Mouse (Mus musculus): ENCODE measurements around the gene Amz2. TPM values are rescaled to one million over a fixed set of nuclear protein-coding genes. Genes with fewer than 3 reads are reported as not detected.

Amz2 gene
- polyA plus RNA-seq, 1 experiment from 2014 or later = 50.2 TPM

DNA sequence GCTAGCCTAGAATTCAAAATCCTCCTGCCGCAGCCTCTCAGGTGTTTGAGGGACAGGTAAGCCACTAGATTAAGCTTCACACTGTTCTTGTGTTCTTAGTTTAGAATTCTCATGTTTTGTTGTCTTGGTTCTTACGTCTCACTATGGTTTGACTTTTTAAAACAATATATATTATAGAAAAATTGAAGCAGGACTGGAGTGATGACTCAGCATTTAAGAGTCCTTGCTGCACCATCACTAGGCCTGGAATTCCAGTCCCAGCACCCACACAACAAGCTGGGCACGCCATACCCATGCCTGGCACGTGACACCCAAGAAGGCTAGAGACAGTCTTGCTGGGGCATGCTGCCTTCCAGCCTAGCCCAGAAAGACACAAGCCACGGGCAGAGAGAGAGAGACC is 19.3 kb upstream of the Amz2 start:
- H3K4me3 ChIP-seq (replicated peaks) = no peak overlapping the region
- WGBS = 86% methylated on average over 5 of the region's 5 CpGs
- no peaks in the 10 kb centered on the region for H3K9me3 ChIP-seq
- H3K4me2 ChIP-seq = no peak overlapping the region
- H3K9ac ChIP-seq = no peak overlapping the region
- no peak for ATAC-seq (ENCODE audit: low FRiP score)
- no peak overlapping the region for H3K27ac ChIP-seq
- H3K27me3 ChIP-seq = no peaks in the 10 kb centered on the region
- H3K4me1 ChIP-seq = no peaks in the 10 kb centered on the region
- H3K36me3 ChIP-seq (replicated peaks) = peaks cover 1% of the 10 kb centered on the region; the same call in 1 of the 2 replicates

DNA sequence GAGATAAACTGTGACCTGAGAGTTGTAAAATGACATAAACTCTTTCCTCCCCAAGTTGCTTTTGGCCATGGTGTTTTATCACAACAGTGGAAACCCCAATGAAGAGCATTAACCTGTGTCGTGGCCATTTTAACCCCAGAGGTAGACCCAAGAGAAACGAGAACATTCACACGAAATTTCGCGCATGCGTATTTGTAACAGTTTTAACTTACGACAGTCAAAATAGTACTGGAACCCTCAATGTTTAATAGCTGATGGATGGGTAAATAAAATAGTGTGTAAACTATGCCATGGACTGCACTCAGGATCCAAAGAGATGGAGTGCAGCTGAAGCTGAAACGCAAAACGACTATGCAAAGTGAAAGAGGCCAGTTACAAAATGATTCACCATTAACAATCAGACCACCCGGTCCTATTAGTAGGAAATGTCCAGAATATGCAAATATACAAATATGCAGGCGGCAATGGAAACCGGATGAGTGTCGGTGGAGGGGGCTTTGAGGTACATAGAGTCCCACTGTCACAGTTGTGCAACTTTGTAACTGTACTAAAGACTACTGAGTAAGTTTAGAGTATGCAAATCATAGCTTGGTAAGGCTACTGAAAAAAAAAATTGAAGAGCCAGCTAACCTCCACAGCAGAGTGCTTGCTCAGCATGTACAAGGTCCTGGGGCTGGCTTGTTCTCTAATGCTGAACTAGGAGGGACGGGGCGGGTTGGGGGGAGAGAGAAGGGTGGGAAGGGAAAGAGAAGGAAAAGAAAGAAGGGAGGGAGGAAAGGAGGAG is 15.4 kb upstream of the Amz2 start:
- H3K27me3 ChIP-seq = no peaks in the 10 kb centered on the region
- no peaks in the 10 kb centered on the region for H3K9me3 ChIP-seq
- H3K4me1 ChIP-seq = no peaks in the 10 kb centered on the region
- H3K9ac ChIP-seq = no peak overlapping the region
- ATAC-seq (ENCODE audit: low FRiP score) = no peak
- no peaks in the 10 kb centered on the region for H3K36me3 ChIP-seq (replicated peaks)
- 91% methylated on average over 15 of the region's 15 CpGs for WGBS
- H3K27ac ChIP-seq = no peak overlapping the region
- no peak overlapping the region for H3K4me2 ChIP-seq
- H3K4me3 ChIP-seq (replicated peaks) = no peak overlapping the region

DNA sequence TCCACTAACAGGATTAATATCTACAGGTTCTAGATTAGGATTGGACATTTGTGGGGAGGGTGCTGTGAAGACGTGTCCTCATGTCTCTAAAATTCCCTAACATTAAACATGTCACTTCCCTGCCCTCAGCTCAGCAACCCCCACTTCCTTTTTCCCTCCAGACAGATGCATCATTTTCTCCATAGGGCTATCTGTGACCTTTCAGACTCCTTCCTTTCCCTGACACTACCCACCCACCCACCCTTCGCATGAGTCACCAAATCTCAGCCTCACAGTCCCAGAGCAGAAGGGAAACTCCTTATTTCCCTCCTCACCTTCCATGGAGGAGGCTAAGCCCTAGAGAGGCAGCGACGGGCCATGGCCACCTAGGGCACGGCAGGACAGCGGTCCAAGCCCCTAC is 12.1 kb upstream of the Amz2 start, which contains the start of gene 9930022D16Rik:
Gene 9930022D16Rik, plus strand, starts transcription at position 301 of the 400 bp plus-strand sequence.
- 93% methylated on average over 6 of the region's 6 CpGs for WGBS
- Histone ChIP-seq H3K27ac (no peak within 1 kb of the TSS), H3K4me3 (replicated peaks) (no peak within 1 kb of the TSS), H3K4me2 (no peak within 1 kb of the TSS), H3K36me3 (replicated peaks) (no peaks in the 10 kb centered on the region), H3K27me3 (no peaks in the 10 kb centered on the region), H3K4me1 (no peaks in the 10 kb centered on the region), H3K9ac (no peak within 1 kb of the TSS), H3K9me3 (no peaks in the 10 kb centered on the region)
- no peak for ATAC-seq (ENCODE audit: low FRiP score)

DNA sequence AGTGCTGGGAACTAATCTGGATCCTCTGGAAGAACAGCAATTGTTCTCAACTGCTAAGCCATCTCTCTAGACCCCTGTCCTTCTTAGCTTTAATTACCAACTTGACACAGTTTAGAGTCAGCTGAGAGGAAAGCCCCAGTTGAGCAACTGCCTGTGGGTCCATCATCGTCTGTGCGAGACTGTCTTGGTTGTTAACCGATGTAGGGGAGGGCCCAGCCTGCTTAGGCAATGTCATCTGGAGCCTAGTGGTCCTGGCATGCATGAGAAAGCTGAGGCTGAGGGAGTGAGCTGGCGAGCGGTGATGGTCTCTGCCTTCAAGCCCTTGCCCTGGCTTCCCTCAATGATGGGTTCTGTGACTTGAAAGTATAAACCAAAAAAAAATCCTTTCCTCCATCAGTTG is 10.9 kb upstream of the Amz2 start:
- ATAC-seq (ENCODE audit: low FRiP score) = no peak
- Histone ChIP-seq H3K27me3 (no peaks in the 10 kb centered on the region), H3K4me1 (0 out of 2 replicates have a peak, but pooled peaks cover 2% of the 10 kb centered on the region), H3K9ac (no peak overlapping the region), H3K9me3 (no peaks in the 10 kb centered on the region), H3K36me3 (replicated peaks) (no peaks in the 10 kb centered on the region), H3K27ac (no peak overlapping the region), H3K4me3 (replicated peaks) (no peak overlapping the region), H3K4me2 (no peak overlapping the region)
- WGBS = 91% methylated on average over 5 of the region's 5 CpGs

DNA sequence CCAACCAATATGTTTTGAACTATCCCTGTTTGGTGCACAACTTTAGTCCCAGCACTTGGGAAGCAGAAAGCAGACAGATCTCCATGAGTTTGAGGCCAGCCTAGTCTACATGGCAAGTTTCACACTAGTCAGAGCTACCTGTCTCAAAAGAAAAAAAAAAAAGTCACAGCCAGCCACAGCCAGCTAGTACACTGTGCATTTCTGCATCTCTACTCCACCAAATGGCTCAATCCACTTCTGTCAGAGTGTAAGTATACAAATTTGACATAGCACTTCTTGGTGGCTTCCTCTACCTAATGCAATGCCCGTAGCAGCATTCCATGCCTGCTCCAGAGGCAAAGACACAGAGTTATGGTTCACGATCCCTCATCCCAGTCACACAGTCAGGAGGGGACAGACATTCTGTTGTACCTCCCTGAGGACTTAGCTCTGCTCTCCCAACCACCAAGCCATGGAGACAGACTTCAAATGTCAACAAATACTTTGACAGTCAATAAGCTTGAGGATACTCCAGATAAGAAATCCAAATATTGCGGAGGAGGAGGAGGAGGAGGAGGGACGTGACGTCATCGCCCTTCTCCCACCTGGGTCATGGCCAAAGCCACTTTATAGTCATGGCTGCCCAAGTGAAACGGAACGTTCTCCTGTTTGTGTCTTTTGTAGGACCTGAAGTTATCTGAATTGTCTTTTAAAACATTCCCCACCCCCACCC is 8.9 kb upstream of the Amz2 start:
- no peak overlapping the region for H3K4me2 ChIP-seq
- no peaks in the 10 kb centered on the region; the same call in 1 of the 2 replicates for H3K9me3 ChIP-seq
- H3K36me3 ChIP-seq (replicated peaks) = no peaks in the 10 kb centered on the region
- no peak overlapping the region for H3K4me3 ChIP-seq (replicated peaks)
- no peaks in the 10 kb centered on the region for H3K27me3 ChIP-seq
- 89% methylated on average over 8 of the region's 8 CpGs for WGBS
- 0 out of 2 replicates have a peak, but pooled peaks cover 2% of the 10 kb centered on the region for H3K4me1 ChIP-seq
- no peak for ATAC-seq (ENCODE audit: low FRiP score)
- no peak overlapping the region for H3K27ac ChIP-seq
- H3K9ac ChIP-seq = no peak overlapping the region

DNA sequence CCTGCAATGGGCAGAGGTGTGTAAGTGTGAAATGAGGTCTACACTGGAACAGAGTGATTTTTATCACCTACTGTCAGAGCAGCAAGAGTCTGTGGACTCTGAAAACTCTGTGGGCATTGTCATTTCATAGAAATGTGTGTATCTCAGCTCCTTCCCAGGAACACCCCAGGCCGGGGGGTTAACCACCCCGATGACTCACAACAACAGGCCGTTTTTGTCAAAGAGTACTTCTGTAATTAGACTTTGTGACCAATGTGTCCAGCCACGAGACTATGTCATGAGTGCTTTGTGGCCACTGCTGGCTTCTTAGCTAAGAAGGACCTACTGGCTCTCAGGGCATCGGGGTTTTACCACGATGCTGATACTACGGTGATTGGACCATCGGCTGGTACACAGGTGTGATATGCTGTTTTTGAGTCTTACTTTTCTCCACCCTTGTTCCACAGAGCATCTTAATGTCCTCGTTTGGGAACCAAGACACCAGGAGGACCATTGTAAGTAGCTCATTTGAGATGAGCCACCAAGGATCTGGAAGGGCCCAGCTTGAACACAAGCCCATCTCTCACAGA is 8.2 kb upstream of the Amz2 start:
- Histone ChIP-seq H3K4me3 (replicated peaks) (no peak overlapping the region), H3K4me1 (0 out of 2 replicates have a peak, but pooled peaks cover 2% of the 10 kb centered on the region), H3K27ac (no peak overlapping the region), H3K36me3 (replicated peaks) (no peaks in the 10 kb centered on the region), H3K4me2 (no peak overlapping the region), H3K27me3 (no peaks in the 10 kb centered on the region), H3K9me3 (peaks cover 5% of the 10 kb centered on the region), H3K9ac (no peak overlapping the region)
- WGBS = 87% methylated on average over 9 of the region's 9 CpGs
- ATAC-seq (ENCODE audit: low FRiP score) = no peak

DNA sequence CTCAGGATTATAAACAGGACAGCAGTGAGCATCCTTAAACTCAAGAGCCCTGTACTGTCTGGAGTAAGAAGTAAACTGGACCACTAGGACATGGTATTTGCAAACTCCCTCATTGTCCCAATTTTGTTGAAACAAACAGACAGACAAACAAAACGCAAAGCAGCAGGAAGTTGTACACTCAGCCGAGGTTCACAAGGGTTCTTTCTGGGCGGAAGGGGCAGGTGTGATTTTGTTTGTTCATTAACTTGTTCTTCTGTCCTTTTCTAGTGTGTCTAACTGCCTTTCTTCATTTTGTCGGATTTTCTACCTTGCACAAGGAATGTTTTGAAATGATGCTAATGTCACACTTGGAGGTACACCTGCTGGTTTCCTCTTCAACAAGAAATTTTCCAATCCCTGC is 6.3 kb upstream of the Amz2 start:
- 0 out of 2 replicates have a peak, but pooled peaks cover 2% of the 10 kb centered on the region for H3K4me1 ChIP-seq
- no peak overlapping the region for H3K4me2 ChIP-seq
- H3K9ac ChIP-seq = no peak overlapping the region
- no peak for ATAC-seq (ENCODE audit: low FRiP score)
- H3K27me3 ChIP-seq = no peaks in the 10 kb centered on the region
- 46% methylated on average over 4 of the region's 4 CpGs for WGBS
- no peak overlapping the region for H3K27ac ChIP-seq
- H3K4me3 ChIP-seq (replicated peaks) = no peak overlapping the region
- peaks cover 5% of the 10 kb centered on the region for H3K9me3 ChIP-seq
- no peaks in the 10 kb centered on the region for H3K36me3 ChIP-seq (replicated peaks)

DNA sequence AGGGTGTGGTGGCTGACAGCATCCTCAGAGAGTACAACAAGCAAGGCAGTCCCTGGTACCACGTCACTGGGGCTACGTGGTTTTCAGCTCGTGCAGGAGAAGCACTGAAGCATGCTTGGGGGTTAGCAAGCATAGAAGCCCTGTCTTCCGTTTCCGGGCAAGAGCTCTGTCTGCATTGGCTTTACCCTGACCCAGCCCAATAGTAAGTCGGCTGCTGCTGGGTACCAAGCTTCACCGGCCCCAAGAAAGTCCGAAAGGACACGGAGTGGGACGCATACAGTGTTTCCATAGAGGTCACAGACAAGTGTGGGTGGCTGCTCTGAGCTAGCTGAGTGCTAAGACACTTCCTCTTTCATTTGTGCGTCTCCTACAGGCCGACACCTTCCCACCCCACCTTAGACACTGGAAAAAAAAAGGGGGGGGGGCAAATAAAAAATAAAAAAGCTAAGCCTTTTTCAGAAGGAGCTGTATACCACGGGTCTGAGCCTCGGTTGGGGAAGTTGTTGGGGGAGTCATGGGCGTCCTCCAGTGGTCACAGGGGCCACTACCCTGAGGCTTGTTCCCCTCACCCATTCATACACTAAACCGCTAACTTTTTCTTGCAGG is 5.7 kb upstream of the Amz2 start:
- H3K4me2 ChIP-seq = no peak overlapping the region
- H3K27ac ChIP-seq = no peak overlapping the region
- H3K9ac ChIP-seq = no peak overlapping the region
- no peak overlapping the region for H3K4me3 ChIP-seq (replicated peaks)
- no peak for ATAC-seq (ENCODE audit: low FRiP score)
- WGBS = 46% methylated on average over 16 of the region's 16 CpGs
- H3K9me3 ChIP-seq = peaks cover 5% of the 10 kb centered on the region
- H3K36me3 ChIP-seq (replicated peaks) = no peaks in the 10 kb centered on the region
- 0 out of 2 replicates have a peak, but pooled peaks cover 2% of the 10 kb centered on the region for H3K4me1 ChIP-seq
- no peaks in the 10 kb centered on the region for H3K27me3 ChIP-seq

DNA sequence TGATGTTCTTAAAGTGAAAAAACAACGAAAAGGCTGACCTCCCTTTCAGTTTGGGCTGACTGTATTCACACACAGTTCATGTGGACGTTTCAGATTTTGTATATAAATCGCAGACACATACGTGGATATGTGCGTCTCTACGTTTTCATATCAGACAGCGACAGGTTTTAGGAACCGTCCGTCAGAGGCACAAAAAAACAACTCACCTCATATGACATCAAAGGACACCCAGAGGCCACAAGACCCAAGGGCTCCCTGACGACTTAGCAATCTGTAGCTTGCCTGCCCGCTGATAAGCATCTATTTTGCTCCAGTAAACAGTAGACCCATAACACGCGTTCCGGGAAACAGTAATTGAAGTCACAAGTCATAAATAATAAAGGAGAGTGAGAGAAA is 5.2 kb upstream of the Amz2 start:
- H3K27me3 ChIP-seq = no peaks in the 10 kb centered on the region
- H3K36me3 ChIP-seq (replicated peaks) = no peaks in the 10 kb centered on the region
- ATAC-seq (ENCODE audit: low FRiP score) = no peak
- no peak overlapping the region for H3K4me3 ChIP-seq (replicated peaks)
- H3K9me3 ChIP-seq = peaks cover 5% of the 10 kb centered on the region
- no peak overlapping the region for H3K4me2 ChIP-seq
- H3K27ac ChIP-seq = no peak overlapping the region
- H3K4me1 ChIP-seq = 0 out of 2 replicates have a peak, but pooled peaks cover 2% of the 10 kb centered on the region
- H3K9ac ChIP-seq = no peak overlapping the region
- 89% methylated on average over 14 of the region's 14 CpGs for WGBS

DNA sequence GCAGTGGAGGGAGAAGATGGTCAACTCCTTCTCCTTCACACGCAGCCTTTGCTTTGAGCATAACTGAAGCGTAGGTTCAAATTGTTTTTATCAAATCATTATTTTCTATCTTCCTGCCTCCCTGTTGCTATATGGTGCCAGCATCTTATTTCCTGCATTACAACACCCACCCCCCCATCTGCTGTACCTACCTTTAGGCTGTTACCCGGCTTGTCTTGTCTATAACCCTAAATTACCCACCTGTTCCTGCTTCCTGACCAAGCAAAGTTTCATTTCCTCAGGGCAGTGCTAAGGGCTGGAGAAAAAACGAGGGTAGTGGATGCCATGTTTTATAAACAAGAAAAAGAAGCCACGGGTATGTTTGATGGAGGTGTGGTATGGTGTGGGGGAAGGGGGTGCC is 4.5 kb upstream of the Amz2 start:
- 0 out of 2 replicates have a peak, but pooled peaks cover 2% of the 10 kb centered on the region for H3K4me1 ChIP-seq
- no peak for ATAC-seq (ENCODE audit: low FRiP score)
- H3K27me3 ChIP-seq = no peaks in the 10 kb centered on the region
- no peak overlapping the region for H3K27ac ChIP-seq
- peaks cover 5% of the 10 kb centered on the region for H3K9me3 ChIP-seq
- WGBS = 84% methylated on average over 5 of the region's 5 CpGs
- no peak overlapping the region for H3K4me3 ChIP-seq (replicated peaks)
- H3K4me2 ChIP-seq = no peak overlapping the region
- H3K36me3 ChIP-seq (replicated peaks) = no peaks in the 10 kb centered on the region
- no peak overlapping the region for H3K9ac ChIP-seq

DNA sequence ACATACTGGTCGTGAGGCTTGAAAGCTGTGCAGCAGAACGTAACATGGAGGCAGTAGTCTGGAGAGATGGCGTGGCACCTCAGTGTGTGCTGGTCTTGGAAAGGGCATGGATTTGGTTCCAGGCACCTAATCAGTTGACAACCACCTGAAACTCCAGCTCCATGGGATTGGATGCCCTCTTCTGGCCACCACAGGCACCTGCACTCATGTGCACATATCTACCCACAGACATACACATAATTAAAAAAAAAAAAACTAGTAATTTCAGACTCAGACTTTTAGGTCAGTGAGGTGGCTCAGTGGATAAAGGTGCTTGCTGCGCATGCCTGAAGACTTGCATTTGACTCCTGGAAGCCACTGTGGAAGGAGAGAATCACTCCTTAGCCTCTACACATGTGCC is 3.5 kb upstream of the Amz2 start:
- H3K9ac ChIP-seq = no peak overlapping the region
- H3K27me3 ChIP-seq = no peaks in the 10 kb centered on the region
- no peak overlapping the region for H3K4me2 ChIP-seq
- H3K36me3 ChIP-seq (replicated peaks) = no peaks in the 10 kb centered on the region
- 97% methylated on average over 4 of the region's 4 CpGs for WGBS
- no peak for ATAC-seq (ENCODE audit: low FRiP score)
- peaks cover 11% of the 10 kb centered on the region for H3K4me1 ChIP-seq
- H3K9me3 ChIP-seq = peaks cover 5% of the 10 kb centered on the region
- no peak overlapping the region for H3K4me3 ChIP-seq (replicated peaks)
- no peak overlapping the region for H3K27ac ChIP-seq

DNA sequence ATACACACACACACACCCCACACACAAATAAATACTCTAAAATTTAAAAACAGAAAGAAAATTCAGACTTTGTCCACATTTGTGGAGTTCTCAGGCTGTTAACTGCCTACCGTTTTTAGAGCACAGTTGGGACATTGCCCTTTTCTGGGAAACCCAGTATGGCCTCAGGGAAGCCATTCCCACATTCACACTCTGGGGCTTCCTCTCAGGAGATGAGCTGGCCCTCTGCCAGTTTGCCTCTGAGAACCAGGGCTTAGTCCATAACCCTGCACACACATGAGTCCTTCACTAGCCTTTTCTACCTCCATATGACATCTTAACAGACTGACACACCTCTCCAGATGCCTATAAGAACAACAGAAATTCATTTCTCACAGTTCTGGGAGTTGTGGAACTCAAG is 2.5 kb upstream of the Amz2 start:
- Histone ChIP-seq H3K4me1 (peaks cover 12% of the 10 kb centered on the region), H3K27ac (no peak overlapping the region), H3K9me3 (peaks cover 5% of the 10 kb centered on the region), H3K4me2 (no peak overlapping the region), H3K27me3 (no peaks in the 10 kb centered on the region), H3K9ac (no peak overlapping the region), H3K36me3 (replicated peaks) (no peaks in the 10 kb centered on the region), H3K4me3 (replicated peaks) (no peak overlapping the region)
- WGBS = 74% methylated on average over 1 of the region's 1 CpGs
- no peak for ATAC-seq (ENCODE audit: low FRiP score)
